Mouse (Mus musculus): Measurements from ENCODE around the gene Ccdc54.

The Ccdc54 gene

GRCm38 (mm10) chr16:50591054-50591453 is at the start of gene Ccdc54:
Gene Ccdc54, minus strand, starts transcription at chr16:50591154.
- DNase-seq (ENCODE audit: low read depth, low spot score), result no peak

GRCm38 (mm10) chr16:50632585-50632984 is 41.6 kb upstream of the Ccdc54 start:
- peak; percentile 46 for DNase-seq (ENCODE audit: low read depth, low spot score)

- DNase-seq (ENCODE audit: low read depth, low spot score), result no peak
Observed at GRCm38 (mm10) chr16:50615569-50615968, 24.6 kb upstream of the Ccdc54 start.

GRCm38 (mm10) chr16:50612944-50613343 is 22.0 kb upstream of the Ccdc54 start:
- no peak for DNase-seq (ENCODE audit: low read depth, low spot score)

- DNase-seq (ENCODE audit: low read depth, low spot score), result no peak
Observed at GRCm38 (mm10) chr16:50610580-50610979, 19.6 kb upstream of the Ccdc54 start.

- no peak for DNase-seq (ENCODE audit: low read depth, low spot score)
Observed at GRCm38 (mm10) chr16:50607776-50608562, 17.0 kb upstream of the Ccdc54 start.

- DNase-seq (ENCODE audit: low read depth, low spot score), result no peak
Observed at GRCm38 (mm10) chr16:50604826-50605225, 13.9 kb upstream of the Ccdc54 start.

- DNase-seq (ENCODE audit: low read depth, low spot score), result no peak
Observed at GRCm38 (mm10) chr16:50601947-50602346, 11.0 kb upstream of the Ccdc54 start.

GRCm38 (mm10) chr16:50600665-50601064 is 9.7 kb upstream of the Ccdc54 start:
- DNase-seq (ENCODE audit: low read depth, low spot score), result no peak

- no peak for DNase-seq (ENCODE audit: low read depth, low spot score)
Observed at GRCm38 (mm10) chr16:50596679-50597078, 5.7 kb upstream of the Ccdc54 start.

- no peak for DNase-seq (ENCODE audit: low read depth, low spot score)
Observed at GRCm38 (mm10) chr16:50596171-50596570, 5.2 kb upstream of the Ccdc54 start.

GRCm38 (mm10) chr16:50594876-50595275 is 3.9 kb upstream of the Ccdc54 start:
- DNase-seq (ENCODE audit: low read depth, low spot score), result no peak

- DNase-seq (ENCODE audit: low read depth, low spot score), result no peak
Observed at GRCm38 (mm10) chr16:50593361-50593760, 2.4 kb upstream of the Ccdc54 start.

- no peak for DNase-seq (ENCODE audit: low read depth, low spot score)
Observed at GRCm38 (mm10) chr16:50589574-50590151, 1.3 kb downstream of the Ccdc54 start.

- DNase-seq (ENCODE audit: low read depth, low spot score), result no peak
Observed at GRCm38 (mm10) chr16:50588191-50588590, 2.8 kb downstream of the Ccdc54 start.

GRCm38 (mm10) chr16:50587139-50587538 is 3.8 kb downstream of the Ccdc54 start:
- DNase-seq (ENCODE audit: low read depth, low spot score), result no peak

- DNase-seq (ENCODE audit: low read depth, low spot score), result no peak
Observed at GRCm38 (mm10) chr16:50578361-50578760, 12.6 kb downstream of the Ccdc54 start.

GRCm38 (mm10) chr16:50572557-50572956 is 18.4 kb downstream of the Ccdc54 start:
- no peak for DNase-seq (ENCODE audit: low read depth, low spot score)

GRCm38 (mm10) chr16:50559163-50559771 is 31.7 kb downstream of the Ccdc54 start:
- DNase-seq (ENCODE audit: low read depth, low spot score), result no peak

- no peak for DNase-seq (ENCODE audit: low read depth, low spot score)
Observed at GRCm38 (mm10) chr16:50553828-50554227, 37.1 kb downstream of the Ccdc54 start.

- DNase-seq (ENCODE audit: low read depth, low spot score), result no peak
Observed at GRCm38 (mm10) chr16:50551871-50552528, 39.0 kb downstream of the Ccdc54 start.

GRCm38 (mm10) chr16:50550927-50551326 is 40.0 kb downstream of the Ccdc54 start:
- DNase-seq (ENCODE audit: low read depth, low spot score), result no peak

Data from CD4-positive helper T cell, adult 2 months (primary cell).